Mouse (Mus musculus) frontal cortex, postnatal 36 days (tissue): Measurements from ENCODE around the gene Ap1ar.
A peak's percentile ranks its signal among the peaks of the same experiment; 100 is the strongest.

Experiments used
- DNase-seq, 2 experiments: peaks; one replicate each; pipeline ENCODE4 v3.0.0; 2022; ENCODE audit warnings: low spot score in 2 of 2

Ap1ar gene

DNA sequence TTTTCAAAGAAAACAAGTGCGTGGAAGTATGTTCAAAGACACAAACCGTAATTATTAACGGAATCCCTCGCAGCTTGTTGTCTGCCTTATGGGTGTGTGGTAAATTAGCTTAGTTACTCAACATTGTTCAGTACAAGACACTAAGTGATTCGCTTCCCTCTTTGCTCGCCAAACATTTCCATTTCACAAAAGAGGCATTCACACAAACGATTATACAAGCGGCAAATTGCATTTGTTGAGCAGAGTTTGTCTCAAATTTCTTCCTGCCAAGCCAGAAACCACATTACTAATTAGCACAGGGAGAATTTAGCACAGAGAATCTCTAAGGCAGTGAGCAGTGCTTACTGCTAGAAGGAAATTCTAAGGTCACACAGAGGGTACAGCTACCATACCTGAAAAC lies 4.6 kb upstream of the Ap1ar start:
- no peak for DNase-seq

DNA sequence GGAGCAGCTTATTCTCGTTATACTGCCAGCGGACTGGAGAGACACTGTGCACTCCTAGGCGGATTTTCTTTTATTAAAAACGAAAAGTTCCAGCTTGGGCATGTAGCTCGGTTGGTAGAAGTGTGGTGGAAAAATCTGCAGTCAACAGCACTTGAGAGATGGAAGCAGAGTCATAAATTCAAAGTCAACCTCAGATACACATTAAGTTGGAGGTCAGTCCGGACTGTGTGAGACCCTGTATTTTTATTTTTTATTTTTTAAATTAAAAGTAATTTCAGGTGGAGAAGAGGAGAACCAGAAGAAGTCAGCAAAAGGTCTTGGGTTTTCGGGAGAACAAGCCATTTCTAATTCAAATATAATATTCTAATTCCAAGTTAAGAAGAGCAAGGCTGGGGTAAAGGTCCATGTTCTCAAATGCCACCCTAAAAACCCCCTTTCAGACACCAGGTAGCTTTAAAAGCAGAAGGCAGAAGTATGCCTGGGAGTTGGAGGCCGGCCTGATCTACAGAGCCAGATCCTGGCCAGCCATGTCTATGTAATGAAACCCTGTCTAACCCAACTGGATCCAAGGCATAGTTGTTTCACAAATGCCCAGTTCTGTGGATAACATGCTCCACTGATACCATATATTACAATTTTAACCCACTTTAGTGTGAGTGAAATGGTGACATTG lies 785 bp upstream of the Ap1ar start:
- no peak for DNase-seq

DNA sequence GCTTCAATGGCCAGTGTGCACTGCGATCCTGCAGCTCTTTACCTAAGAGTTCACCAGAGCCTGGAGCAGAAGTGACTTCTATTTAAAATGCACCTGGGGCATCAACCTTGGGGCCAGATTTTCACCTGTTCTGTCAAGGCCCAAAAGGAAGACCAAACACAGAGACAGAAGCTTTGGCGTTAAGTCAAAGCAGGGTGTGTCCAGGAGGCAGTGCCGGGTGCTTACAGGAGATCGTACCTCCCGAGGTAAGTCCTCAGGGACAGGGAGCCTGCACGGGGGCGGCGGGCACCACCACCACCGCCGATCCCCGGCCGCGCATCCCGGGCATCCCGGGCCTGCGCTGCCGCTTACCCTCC lies 547 bp downstream of the Ap1ar start:
- no peak for DNase-seq

DNA sequence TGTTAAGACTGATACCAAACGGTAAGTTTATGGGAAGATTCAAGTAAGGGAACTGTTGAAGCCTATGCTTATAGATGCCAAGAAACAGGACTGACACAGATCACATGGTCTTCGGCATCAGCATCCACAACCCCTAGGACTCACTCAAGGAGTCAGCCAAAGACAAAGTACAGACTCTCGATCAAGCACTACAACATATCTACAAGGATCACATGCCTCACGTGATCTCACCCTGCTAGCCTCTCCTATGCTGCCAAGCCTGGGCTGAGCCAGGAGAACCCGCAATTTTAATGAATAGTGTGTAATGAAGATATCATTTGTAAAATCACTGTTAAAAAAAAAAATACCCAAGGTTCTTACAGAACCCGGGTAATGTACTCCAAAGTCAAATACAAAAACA lies 1.7 kb downstream of the Ap1ar start:
- DNase-seq: no peak

DNA sequence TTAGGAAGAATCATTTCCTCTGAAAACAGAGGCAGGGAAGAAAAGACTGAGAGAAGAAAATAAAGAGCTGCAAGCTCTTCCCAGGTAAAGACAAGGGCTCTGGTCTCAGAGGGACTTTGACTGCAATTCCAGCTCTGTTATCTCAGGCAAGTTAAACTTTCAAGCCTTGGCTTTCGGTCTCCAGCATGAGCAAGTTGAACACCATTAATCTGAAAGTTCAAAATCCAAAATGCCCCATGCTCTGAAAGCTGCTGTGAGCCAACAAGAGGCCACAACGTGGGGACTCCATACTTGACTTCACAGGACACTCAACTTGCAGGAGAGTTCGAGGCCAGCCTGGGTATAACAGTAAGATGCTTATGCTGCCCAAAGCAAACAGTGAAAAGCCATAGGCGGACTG lies 3.3 kb downstream of the Ap1ar start:
- no peak for DNase-seq

DNA sequence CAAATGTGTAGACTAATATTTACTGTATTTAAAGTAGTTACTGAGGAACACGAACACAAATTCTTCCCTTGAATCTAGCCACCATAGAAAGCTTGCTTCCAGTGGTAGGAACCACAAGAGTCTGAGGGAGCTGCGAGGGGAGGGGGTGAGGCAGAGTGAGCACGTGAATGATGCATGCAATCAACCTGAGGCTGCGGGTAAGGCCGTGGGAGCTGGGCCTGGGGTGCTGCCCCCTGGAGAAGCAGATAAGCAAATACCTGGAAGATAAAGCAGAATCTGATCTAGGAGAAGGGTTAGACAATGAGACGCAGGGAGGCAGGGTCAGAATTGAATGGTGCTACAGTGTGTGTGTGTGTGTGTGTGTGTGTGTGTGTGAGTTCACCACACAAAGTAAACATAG lies 6.2 kb downstream of the Ap1ar start:
- no peak for DNase-seq

DNA sequence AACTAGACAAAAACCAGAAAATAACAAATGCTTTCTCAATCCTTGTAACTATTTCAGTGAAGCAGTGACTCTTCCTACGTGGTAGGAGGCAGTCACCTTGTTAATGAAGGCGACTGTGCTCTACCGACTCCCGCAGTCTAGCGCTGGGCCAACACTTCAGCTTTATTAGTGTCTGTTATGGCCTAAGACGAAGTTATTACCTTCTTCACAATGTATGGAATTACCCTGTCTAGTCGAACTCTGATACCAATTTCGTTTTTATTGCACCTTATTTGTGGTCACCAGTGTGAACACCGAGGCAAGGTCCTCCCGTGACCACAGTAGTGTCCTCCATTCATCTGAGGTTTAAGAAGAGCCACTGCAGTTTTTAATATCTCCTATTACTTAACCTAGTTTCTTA lies 7.1 kb downstream of the Ap1ar start:
- DNase-seq: no peak

DNA sequence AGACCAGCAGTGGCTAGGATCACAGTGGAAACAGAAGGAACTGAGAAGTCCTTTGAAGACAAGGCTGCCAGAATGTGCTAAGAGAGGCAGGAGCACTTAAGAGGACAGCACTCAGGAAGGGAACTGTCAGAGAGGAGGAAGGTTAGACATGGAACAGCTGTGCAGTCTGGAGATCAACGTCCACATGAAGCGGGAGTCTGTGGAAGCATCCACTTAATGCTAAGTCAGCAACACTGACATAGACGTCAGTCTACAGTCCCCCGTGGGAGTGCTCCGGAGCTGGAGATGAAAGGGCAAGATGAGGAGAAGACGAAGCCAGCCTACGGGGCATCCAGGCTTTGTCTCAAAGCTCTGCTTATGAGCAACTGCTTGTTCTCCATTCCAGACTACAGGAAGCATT lies 10.2 kb downstream of the Ap1ar start:
- no peak for DNase-seq

DNA sequence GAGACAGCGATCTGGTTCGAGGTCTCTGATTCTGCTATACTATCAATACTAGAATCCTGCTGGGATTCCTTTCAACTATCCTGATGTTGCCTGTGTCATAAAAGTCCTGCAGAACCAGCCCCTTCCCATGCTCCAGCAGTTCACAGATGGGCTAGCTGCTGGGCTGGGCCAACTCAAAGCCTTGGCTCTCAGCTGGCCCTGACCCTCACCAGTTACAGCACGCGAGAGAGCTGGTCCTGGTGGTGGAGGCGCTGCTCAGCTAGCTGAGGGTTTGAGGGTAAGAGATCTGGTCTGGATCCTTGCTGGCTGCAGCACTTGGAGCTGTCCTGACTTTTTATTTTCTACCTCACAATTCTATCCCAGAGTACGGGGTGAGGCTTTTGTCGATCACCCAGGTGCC lies 10.8 kb downstream of the Ap1ar start:
- no peak for DNase-seq

DNA sequence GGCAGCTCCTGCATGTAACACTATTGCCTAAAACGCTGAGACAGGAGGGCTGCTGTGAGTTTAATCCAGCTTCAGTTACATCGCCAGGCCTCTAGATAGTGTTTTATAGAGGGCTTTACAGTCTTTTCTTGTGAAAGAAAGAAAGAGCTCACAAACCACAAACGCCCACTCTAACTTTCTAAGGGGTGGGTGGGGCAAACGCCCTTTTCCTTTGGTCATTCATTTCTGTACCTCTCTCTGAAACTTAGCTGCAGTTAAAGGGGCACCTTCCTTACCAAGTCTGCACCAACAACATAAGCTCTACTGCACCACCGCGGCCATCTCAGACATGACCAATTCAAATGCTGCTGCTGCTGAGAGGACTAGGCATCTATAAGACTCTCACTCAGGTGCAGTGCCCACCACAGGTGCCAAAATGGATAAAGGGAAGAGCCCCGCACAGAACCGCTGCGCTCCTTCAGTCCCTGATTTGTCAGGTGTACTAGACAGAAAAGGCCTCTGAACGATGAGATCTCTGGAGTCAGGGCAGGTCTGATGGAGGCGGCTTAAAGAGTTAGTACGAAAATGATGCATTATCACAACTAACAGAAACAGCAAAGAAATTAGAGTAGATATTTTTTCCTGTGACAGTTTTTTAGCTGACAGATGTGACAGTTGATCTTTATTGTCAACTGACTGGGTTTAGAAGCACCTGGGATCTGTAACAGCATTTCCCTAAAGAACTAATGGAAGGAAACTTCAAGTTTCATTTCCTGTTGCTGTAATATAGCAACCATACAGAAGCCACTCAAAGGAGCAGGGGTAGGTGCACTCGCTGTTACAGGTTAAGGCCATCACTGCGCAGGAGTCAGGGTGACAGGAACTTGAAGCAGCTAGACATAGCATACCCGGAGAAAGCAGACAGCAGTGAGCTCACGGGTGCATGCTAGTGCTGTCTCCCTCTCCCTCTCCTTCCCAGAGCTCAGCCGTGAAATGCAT lies 13.1 kb downstream of the Ap1ar start:
- no peak for DNase-seq

DNA sequence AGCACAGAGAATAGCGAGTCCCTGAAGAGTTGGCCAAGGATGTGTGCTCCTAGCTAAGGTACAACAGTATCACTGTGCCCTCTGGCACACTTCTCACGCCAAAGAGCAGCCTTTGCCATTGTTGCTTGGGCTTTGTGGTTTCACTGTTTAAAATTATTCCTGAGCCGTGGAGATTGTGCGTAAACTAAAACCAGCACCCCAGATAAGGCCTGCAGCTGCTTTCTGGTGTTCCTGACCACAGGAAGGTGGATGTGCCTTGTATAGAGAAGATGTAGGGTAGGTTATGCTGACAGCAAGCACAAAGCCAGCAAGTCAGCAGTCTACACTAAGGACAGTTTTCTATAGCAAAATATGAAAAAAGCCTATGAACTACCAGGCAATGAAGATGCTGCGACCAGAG lies 16.1 kb downstream of the Ap1ar start:
- no peak for DNase-seq

DNA sequence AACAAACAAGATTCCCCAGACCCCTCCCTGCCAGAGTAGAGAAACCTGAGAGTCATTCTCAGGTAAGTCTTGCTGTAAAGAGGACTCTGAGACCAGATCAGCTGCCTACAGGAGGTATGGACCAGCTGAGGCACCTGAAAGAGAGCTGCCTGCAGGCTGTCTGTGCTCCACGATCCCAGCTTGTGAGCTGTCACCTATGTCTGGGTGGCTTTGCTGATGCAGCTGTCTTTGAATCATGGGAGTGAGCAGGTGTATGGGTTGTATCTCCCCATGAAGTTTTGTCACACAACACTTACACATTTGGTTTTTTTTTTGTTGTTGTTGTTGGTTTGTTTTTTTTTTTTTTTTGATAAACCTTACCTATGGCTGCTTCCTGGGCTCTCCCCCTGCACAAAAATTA lies 16.9 kb downstream of the Ap1ar start:
- no peak for DNase-seq

DNA sequence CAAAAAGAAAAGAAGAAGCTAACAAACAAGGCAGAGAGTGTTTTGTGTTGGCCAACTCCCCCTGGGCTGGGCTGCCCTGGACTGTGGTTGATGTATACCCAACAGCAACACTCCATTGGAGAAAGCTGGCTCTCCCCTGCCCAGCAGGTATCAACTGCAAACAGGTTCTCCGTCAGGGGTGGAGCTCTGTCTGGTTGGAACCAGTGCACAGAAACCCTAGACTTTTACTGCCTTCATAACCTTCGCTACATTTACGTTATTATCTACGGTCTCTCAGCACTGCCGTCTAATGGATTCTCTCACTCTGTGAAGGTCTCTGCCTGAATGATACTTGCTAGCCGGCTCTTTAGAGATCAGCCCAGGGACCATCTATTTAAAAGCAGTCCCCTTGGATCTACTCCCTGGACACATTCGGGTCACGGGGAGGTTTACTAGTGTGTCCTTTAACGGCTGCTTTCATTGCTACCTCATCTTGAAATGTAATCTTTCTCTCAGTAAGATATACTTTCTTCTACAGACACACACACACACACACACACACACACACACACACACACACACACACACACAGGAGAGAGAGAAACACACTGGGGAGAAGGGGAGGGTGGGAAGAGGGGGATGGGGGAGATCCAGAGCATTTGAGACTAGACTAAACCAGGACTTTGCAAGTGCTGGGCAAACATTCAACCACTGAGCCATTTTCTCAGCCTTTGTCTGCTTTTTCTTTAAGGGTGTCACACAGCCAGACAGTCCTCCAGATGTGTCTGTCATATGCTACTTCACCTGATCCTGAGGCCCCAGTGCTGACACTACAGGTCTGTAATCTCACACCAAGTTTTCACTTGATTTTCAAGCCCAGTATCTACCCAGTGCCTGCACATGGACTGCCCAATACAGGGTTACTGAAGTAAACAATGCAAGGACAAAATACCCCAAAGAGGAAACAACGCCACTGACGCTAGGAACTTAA lies 18.3 kb downstream of the Ap1ar start:
- no peak for DNase-seq

DNA sequence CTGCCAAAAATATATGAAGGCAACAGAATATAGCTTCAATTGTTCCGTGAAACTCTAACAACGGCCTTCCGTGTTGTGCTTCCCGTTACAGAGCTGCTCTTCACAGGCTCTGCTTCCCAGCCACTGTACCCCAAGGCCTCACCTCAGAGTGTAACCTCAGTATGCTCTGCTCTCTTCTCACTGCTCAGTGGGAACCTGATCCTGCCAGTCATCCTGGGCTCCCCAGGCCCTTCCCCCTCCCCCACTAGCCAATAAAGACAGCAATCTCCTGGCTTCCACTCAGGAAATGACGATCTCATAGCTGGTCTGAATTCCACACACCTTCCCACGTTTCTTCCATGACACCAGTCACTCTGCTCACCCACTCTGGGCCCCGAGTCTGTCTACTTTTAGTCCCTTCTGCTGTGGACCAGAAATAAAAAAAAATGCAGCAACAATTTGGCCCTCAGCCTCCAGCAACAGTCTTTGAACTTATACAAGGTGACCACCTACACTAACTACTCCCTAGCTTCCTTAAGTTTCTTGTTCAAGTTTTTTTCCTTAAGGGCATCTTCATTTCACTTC lies 20.1 kb downstream of the Ap1ar start:
- DNase-seq: no peak

DNA sequence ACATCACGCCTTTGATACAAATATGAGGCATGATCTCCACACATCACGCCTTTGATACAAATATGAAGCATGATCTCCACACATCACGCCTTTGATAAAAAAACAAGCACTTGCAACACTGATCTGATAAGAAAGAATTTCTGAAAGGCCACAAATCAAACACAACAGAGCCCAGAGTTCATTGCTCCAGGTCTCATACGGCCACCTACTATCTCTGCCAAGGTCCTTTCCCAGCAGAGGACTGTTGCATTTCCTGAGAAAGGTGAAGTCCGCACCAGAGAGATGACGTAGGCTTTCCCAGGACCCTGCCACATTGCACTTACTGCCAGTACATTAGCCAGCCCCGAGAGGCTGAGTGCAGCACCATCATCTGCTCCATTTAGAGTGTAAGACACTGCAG lies 28.2 kb downstream of the Ap1ar start:
- no peak for DNase-seq

DNA sequence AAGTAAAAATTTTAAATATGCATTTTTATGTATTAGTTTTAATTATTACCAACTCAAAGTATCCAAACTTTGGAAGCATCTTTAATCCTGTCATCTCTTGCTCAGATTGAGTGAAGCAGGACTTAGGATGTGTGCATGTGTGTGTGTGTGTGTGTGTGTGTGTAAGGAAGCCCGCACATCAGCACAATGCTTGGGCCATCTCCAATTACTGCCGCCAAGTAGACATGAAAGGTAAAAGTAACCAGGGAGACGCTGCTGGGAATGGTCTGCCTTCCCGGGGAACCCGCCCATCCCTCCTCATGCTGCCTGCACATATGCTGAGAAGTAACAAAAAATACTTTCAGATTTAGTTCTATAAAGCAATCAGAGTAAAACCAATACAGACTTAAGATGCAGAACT lies 29.5 kb downstream of the Ap1ar start:
- DNase-seq: no peak

DNA sequence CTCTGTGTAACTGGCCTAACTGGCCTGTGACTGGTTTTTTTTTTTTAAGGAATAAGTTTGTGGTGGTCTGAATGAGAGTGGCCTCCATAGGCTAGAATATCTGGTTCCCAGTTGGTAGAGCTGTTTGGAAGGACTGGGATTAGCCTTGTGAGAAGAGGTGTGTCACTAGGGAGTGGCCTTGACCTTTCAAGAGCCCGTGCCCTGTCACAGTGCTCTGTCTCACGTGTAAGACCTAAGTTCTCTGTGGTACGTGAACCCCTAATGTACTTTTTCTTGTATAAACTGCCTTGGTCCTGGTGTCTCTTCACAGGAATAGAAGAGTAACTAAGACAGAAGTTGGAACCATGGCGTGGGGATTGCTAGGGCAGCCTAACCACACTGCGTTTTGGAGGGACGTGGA lies 31.3 kb downstream of the Ap1ar start:
- no peak for DNase-seq

DNA sequence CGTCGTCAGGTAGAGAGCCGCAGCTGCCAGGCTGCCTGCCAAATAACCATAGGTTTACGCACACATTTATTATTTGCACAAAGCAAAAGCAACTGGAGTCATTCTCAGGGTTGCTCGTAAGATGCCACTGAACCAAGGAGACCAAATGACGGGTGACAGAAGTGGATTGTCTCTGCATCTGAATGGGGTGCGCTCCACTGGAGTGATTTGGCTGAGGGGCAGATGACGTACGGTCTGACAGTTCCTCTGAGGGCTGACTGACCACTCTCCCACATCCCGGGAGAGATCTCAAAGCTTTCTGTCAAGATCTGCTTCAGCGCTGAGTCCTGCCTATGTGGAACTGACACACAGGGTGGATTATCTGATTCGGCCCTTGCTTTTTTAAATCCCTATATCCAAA lies 32.3 kb downstream of the Ap1ar start:
- no peak for DNase-seq

DNA sequence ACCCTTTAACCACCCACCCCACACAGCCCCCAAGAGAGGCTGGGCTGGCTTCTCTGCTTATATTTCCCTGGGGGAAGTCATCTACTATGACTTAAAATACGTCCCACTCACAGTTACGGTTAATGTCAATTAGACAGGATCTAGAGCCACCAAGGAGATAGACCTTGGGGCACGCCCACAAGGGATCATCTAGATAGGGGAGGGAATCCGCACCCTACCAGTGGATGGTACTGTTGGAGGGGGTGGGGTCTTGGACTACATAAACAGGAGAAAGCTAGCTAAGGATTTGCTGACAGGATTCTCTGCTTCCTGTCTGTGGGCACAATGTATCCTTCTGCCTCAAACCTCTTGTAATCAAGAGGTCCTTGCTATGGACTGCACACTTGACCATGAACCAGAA lies 32.9 kb downstream of the Ap1ar start:
- no peak for DNase-seq

DNA sequence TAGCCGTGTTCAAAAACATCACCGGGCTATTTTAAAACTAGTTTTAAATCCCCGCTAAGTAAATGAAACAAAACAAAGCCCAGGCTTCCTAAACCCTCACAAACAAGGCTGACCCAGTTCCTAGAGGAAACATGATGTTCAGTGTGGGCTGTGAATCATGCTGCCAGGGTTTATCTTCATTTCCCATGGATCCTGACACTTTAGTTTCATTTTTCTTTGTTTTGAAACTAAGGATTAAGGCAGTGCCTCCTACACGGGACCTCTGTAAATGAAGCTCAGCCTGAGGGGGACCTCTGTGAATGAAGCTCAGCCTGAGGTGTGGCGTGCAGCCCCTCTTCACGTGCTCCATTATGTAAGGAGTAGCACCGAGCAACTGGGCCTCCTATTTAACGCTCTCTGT lies 34.5 kb downstream of the Ap1ar start:
- DNase-seq: peak; percentile 26 to 35

DNA sequence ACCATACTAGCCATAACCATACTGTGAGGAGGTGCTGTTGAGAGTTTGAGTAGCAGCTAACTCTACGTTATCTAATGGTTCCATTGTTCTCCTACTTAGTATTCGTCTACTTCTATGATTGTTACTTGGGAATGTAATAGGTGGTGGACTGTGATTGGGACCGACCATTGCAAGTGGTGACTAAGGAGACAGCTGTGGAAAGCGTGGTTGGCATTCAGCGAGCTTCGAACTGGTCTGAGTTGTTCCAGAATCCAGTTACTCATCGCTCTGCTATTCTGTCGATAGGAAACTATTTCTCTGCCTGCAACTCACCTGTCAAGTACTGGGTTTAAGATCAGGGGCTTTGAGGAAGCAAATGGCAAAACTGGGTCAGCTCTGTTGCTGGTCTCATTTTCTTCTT lies 36.2 kb downstream of the Ap1ar start:
- DNase-seq: no peak

DNA sequence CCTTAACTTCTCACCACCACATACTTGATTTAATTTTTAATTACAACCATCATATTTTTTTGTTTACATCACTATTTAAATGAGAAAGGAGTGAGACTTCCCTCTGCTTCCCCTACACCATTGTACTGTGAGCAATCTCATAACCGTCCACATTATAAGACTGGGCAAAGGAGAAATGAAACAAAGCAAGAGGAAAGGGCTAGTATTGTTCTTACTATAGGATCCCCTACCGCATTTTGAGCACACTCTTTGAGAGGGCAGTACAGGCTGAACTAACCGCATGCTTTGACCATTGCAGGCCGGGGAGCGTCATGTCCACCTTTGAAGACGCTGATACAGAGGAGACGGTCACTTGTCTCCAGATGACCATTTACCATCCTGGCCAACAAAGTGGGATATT lies 41.1 kb downstream of the Ap1ar start:
- DNase-seq: no peak
